Mouse (Mus musculus): ENCODE measurements at regions not wholly inside any gene's neighbourhood (a gene's known extent, or its start where the extent isn't known, plus 50 kb on each side); places are given as distances from the start of the nearest gene placed in this dataset.
"Not testable (repeated sequence)": the region's sequence is repeated elsewhere in the genome, so short reads cannot be mapped to it uniquely, and the experiment has no call there.

- DNase-seq: no peak
Observed at GRCm38 (mm10) chr11:24925135-24925534, 847.3 kb downstream of the Bcl11a start.

GRCm38 (mm10) chr11:24943646-24944045 is 865.8 kb downstream of the Bcl11a start:
- no peak for DNase-seq

- DNase-seq: no peak
Observed at GRCm38 (mm10) chr11:24951161-24951560, 873.3 kb downstream of the Bcl11a start.

GRCm38 (mm10) chr11:24972359-24972758 is 894.5 kb downstream of the Bcl11a start:
- DNase-seq: no peak

GRCm38 (mm10) chr11:24980193-24980665 is 902.4 kb downstream of the Bcl11a start:
- peak; percentile 70 for DNase-seq

- no peak for DNase-seq
Observed at GRCm38 (mm10) chr11:24983060-24983629, 905.3 kb downstream of the Bcl11a start.

- DNase-seq: no peak
Observed at GRCm38 (mm10) chr11:25005491-25005890, 927.6 kb downstream of the Bcl11a start.

- no peak for DNase-seq
Observed at GRCm38 (mm10) chr11:25026786-25027185, 948.9 kb downstream of the Bcl11a start.

GRCm38 (mm10) chr11:25040983-25041382 is 963.1 kb downstream of the Bcl11a start:
- no peak for DNase-seq

- DNase-seq: no peak
Observed at GRCm38 (mm10) chr11:25042763-25043162, 964.9 kb downstream of the Bcl11a start.

- DNase-seq: no peak
Observed at GRCm38 (mm10) chr11:25045339-25045738, 967.5 kb downstream of the Bcl11a start.

- DNase-seq: no peak
Observed at GRCm38 (mm10) chr11:25045977-25046376, 968.1 kb downstream of the Bcl11a start.

- DNase-seq: no peak
Observed at GRCm38 (mm10) chr11:25055698-25056097, 977.8 kb downstream of the Bcl11a start.

GRCm38 (mm10) chr11:25057093-25057521 is 979.3 kb downstream of the Bcl11a start:
- no peak for DNase-seq

GRCm38 (mm10) chr11:25057543-25057942 is 979.7 kb downstream of the Bcl11a start:
- DNase-seq: no peak

- no peak for DNase-seq
Observed at GRCm38 (mm10) chr11:25063042-25063441, 985.2 kb downstream of the Bcl11a start.

GRCm38 (mm10) chr11:25063978-25064377 is 986.1 kb downstream of the Bcl11a start:
- DNase-seq: no peak

GRCm38 (mm10) chr11:25099976-25100375 is 1022.1 kb downstream of the Bcl11a start:
- DNase-seq: not testable (repeated sequence)

GRCm38 (mm10) chr11:25104432-25104831 is 1026.6 kb downstream of the Bcl11a start:
- no peak for DNase-seq

- DNase-seq: no peak
Observed at GRCm38 (mm10) chr11:25124458-25124857, 1046.6 kb downstream of the Bcl11a start.

GRCm38 (mm10) chr11:25142226-25142625 is 1064.4 kb downstream of the Bcl11a start:
- DNase-seq: no peak

GRCm38 (mm10) chr11:25142833-25143232 is 1065.0 kb downstream of the Bcl11a start:
- no peak for DNase-seq

GRCm38 (mm10) chr11:25147287-25147686 is 1063.3 kb downstream of the 5730522E02Rik start:
- no peak for DNase-seq

- DNase-seq: no peak
Observed at GRCm38 (mm10) chr11:25156705-25157104, 1053.9 kb downstream of the 5730522E02Rik start.

Measured in cerebellum, adult 11 months (tissue).